Mouse (Mus musculus): Measurements from ENCODE around the gene Nek6.
A peak's percentile ranks its signal among the peaks of the same experiment; 100 is the strongest.

Nek6 gene

DNA sequence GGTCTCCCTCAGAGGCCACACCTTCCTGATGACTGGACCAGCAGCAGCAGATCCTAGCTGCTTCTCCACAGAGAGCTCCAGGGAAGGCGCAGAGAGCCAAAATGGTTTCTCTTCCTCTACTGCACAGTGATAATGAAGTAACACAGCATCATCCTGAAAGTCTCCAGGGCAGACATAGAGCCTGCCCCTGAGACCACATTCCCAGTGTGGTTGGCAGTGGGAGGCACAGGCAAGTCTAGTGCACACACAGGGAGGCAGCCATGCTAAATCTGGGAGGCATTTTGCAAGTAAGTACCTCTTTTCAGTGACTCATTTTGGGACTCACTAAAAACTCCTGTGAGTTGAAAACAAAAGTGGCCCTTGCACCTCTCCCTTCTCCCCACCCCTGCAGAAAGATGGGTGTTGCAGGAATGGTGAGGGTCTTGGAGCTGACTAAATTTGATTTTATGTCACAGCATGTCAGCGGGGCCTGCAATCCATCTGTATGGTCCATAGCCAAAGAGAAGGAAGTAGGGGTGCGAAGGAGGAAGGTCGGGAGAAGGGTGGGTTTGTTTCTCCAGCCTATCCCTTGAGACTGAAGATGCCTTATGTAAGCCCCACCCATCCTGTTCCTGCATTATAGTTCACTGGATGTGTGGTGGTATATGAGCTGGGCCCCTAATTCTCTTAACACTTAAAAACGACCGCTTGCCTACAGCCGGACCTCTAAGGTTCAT, 2.3 kb upstream of the Nek6 start:
- DNase-seq, result no peak

DNA sequence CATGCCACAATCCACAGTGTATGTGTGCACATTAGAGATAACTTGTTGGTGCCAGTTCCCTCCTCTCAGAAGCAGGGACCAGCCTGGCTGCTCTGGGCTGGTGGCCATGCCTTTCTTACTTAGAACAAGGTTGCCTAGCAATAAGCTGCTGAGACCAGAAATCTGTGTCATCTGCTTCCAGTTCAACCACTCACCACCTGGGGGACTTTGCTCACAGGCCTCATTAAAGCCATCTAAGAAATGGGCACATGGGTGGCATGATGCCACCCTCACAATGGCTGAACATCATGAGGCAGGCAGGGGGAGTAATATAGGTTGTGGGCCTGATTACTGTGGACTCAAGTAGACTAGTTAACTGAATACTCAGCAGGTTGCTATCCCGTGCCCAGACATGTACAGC, 1.3 kb upstream of the Nek6 start:
- no peak for DNase-seq

DNA sequence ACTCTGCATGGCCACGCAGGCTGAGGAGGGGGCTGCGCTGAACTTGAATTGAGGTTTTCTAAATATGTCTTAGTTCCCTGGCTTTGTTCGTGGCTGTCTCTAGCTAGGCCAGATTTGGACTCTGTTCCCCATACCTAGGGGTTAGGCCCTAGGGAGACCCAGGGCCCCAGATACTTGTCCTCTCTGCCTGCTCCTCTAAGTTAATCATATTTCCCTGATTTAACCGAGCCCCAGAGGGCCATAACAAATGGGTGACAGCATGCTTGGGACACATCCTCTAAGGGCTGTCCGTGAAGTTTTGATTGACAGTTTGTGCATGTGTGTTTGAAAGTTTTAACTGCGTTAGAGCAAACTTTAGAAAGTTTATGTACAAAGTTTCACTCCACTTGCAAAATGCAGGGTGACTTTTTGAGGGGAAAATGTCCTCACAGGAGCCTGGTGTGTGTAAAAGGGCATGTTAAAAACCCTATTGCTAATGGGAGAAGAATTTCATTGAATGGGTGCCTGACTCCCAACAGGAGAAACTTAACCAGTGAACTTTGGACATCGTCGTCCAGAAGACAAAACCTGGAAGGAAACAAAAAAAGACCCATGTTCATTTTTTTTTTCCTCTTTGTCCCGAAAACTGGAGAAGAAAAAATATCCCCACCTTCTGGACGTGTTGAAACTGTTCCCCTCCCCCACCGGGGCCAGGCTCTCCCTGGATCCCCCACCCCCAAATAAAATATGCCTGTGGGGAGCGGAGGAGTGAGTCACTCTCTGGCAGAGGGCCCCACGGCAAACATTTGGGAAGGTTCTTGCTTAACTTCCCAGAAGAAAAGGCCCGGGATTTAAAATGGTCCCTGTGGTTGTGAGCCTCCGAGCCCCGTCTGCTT, 1.1 kb downstream of the Nek6 start:
- DNase-seq, result no peak

- no peak for DNase-seq
Measured at GRCm38 (mm10) chr2:38513183-38513529, 1.7 kb downstream of the Nek6 start.

GRCm38 (mm10) chr2:38514411-38514810, 3.0 kb downstream of the Nek6 start:
- no peak for DNase-seq

DNA sequence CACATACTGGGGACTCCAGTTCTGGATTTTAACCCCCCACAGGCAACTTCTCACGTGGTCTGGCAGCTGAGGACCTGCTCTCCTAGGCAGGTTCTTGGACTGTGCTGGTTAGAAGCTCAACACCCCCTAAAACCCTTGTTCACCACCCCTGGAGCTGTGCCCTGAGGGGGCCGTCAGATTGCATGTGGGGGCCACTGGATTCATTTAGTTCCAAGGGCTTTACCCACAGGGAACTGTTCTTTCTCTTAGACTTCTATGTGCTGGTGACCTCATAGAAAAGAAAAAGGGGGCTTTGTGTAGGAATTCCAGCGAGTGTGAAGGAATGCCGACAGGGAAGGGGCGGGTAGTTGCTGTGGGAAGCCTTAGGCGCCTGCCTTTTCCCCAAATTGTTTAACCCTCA, 4.0 kb downstream of the Nek6 start:
- DNase-seq, result no peak

DNA sequence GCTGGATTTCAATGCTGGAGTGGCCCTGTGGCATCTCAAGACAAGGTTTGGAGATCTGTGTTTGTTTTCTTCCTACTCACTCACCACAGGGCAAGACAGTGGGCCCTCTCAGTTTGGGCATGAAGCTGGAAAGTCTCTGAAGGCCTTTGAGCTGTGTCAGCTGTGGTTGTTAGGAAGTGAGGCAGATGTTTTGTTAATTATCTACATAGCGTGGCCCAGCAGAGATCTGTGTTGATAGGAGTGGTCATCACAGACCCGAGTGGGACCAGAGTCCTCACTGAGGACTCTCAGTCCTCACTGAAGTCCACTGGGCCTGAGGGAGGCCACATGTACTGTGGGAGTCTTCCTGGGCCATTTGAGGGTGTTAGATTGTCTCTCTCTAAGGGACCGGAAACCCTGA, 5.0 kb downstream of the Nek6 start:
- no peak for DNase-seq

DNA sequence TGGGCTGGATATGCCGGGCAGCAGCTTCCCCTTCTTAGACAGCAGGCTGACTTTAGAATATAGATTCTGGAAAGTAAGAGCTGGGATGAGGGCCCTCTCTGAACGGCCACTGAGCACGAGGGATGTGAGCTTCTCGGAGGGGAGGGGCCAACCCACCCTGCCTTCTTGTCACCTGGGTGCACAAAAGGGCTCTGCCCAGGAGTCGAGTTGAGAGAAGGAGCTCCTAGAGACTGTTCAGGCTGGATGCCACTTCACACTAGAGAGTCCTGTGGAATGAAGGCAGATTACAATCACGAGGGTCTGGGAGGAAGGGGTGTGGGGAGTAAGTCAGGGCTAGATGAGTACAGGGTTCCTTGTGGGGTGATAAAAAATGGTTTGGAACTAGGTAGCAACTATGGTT, 5.6 kb downstream of the Nek6 start:
- no peak for DNase-seq

DNA sequence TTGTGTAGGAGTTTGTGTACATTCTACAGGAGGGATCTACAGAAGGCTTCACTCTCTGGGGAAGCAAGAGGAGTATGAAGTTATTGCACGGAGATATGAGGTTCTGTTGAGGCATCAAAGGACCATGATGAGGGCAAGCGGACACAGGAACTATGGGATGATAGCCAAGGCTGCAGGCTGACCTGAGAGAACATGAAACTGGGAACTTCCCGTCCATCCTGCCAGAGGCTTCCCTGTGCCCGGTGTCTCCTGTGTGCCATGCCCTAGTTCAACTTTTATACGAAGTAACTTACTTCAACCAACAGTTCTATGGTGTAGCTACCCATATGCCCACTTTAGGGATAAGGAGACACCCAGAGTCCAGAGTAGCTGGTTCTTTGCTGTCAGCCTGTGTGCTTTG, 7.3 kb downstream of the Nek6 start:
- DNase-seq, result no peak

GRCm38 (mm10) chr2:38519934-38520333, 8.5 kb downstream of the Nek6 start:
- no peak for DNase-seq

DNA sequence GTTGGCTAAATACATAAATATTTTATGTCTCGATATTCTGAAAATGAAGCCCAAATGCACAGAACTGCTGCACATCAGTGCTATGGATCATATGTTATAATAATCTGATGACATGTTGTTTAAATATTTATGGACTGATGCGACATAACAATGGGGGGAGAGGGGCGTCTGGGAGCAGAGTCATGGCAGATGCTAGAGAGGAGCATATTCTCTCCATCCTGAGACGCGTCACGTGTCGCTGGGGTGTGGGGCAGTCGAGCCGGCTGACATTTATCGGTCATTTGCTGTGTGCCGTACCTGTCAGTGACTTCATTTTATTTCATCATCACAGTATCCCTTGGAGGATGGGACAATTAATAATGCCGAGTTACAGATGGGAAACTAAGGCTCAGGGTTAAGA, 10.2 kb downstream of the Nek6 start:
- no peak for DNase-seq

DNA sequence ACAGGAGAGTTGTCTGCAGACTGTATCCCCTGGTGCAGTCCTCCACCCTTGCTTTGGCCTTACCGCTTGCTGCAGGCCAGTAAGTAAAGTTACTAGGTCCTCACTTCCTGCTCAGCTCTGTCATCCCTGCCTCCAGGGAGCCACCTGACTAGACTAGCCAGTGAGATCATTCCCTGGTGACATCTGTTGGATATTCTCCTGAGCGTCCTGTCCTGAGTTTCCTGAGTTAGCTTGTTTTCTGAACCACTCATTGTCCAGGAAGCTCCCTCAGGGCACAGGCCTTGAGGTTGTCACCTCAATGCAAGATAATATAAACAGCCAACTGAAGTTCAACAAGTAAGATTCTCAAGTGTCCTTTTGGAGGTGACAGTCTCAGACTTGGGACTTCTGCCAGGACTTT, 10.9 kb downstream of the Nek6 start:
- no peak for DNase-seq

GRCm38 (mm10) chr2:38523781-38524445, 12.5 kb downstream of the Nek6 start:
- peak; percentile 43 to 46 for DNase-seq

GRCm38 (mm10) chr2:38525034-38525433, 13.6 kb downstream of the Nek6 start:
- DNase-seq, result no peak

DNA sequence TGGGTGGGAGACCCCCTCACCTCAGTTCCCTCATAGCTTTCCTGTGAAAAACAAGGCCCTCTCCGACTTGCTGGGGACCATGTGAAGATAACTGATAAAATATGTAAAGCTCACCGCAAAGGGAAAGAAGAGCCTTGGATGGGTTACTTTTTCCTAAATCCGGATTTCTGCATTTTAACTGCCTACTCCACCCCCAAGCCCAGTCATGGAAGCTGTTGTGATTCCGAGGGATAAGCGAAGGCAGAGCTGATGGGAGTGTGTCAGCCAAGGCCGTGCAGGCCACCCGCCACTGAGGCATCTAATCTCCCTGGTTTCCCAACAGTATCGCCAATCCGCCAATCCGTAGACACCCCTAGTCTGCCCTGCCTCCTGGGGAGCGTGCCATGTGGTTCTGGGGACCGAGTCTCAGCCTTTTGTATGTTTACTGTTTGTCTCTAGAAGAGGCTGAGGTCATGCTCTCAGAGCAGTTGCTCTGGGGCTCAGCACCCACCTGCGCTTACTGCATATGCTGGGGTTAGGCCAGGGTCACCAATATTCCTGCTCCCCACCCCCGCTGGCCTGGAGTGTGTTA, 18.2 kb downstream of the Nek6 start:
- DNase-seq, result no peak

DNA sequence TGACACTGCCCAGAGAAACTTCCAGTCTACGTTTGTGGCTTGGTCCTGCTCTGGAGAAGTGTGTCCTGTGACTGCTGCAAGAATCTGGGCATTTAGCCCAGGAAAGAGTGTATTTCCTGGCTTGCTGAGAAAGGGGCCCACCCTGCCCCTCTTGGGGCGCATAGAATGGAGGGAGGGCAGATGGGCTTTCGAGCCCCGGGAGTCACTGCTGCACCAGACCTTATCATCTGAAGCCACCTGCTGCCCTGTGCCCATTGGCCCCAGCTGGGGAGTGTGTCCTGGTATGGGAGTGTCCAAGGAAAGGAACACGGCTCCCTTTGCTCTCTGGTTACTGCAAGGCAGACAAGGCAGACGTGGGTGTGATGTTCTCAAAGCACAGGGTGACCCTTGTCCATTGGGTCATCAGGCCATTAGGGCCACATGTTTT, 19.5 kb downstream of the Nek6 start:
- peak; percentile 42 to 50 for DNase-seq

GRCm38 (mm10) chr2:38533322-38533721, 21.9 kb downstream of the Nek6 start:
- peak; percentile 58 to 60 for DNase-seq

GRCm38 (mm10) chr2:38533767-38534166, 22.3 kb downstream of the Nek6 start:
- DNase-seq, result no peak

- DNase-seq, result no peak
Measured at GRCm38 (mm10) chr2:38534241-38534940, 22.9 kb downstream of the Nek6 start.

- no peak for DNase-seq
Measured at GRCm38 (mm10) chr2:38535051-38535450, 23.6 kb downstream of the Nek6 start.

GRCm38 (mm10) chr2:38535521-38536220, 24.2 kb downstream of the Nek6 start:
- DNase-seq, result no peak

- DNase-seq, result peak in 1 of 2 experiments; percentile 35
Measured at GRCm38 (mm10) chr2:38536331-38536731, 24.9 kb downstream of the Nek6 start.
